ENCODE assay signal across 17 mouse cellular contexts in genomic region chr13:115126534-115126933, GRCm38 (mm10). TPM values are rescaled to one million over a fixed set of nuclear protein-coding genes. Genes with fewer than 3 reads are reported as not detected.
"Had no signal": no experiment of that assay in that cellular context is flagged by ENCODE, and none has a peak within 500 bp of the region (broad histone marks: within the 10 kb centered on the region; RNA-seq: fewer than 3 reads in every experiment).

No protein-coding gene starts in this region.

- H3K9me3 ChIP-seq: neural tube, embryonic 12.5 days; neural tube, embryonic 13.5 days; neural tube, embryonic 15.5 days; stomach, embryonic 15.5 days had no signal

- H3K27me3 ChIP-seq: neural tube, embryonic 12.5 days; neural tube, embryonic 13.5 days; neural tube, embryonic 15.5 days; stomach, embryonic 15.5 days had no signal

- H3K36me3 ChIP-seq: neural tube, embryonic 12.5 days; neural tube, embryonic 13.5 days; neural tube, embryonic 15.5 days; stomach, embryonic 15.5 days had no signal

- H3K4me3 ChIP-seq: neural tube, embryonic 12.5 days; neural tube, embryonic 13.5 days; neural tube, embryonic 15.5 days; stomach, embryonic 15.5 days had no signal

- H3K9ac ChIP-seq: neural tube, embryonic 12.5 days; neural tube, embryonic 13.5 days; neural tube, embryonic 15.5 days; stomach, embryonic 15.5 days had no signal

- H3K27ac ChIP-seq: neural tube, embryonic 12.5 days; neural tube, embryonic 13.5 days; neural tube, embryonic 15.5 days; stomach, embryonic 15.5 days had no signal

- H3K4me2 ChIP-seq: neural tube, embryonic 12.5 days; neural tube, embryonic 13.5 days; neural tube, embryonic 15.5 days; stomach, embryonic 15.5 days had no signal

- H3K4me1 ChIP-seq: neural tube, embryonic 12.5 days; neural tube, embryonic 13.5 days; neural tube, embryonic 15.5 days; stomach, embryonic 15.5 days had no signal

- DNase-seq: retina, postnatal 1 day; right cerebral cortex, adult 18-20 months; right cerebral cortex, postnatal 14 days; right cerebral cortex, postnatal 25 days; right cerebral cortex, postnatal 4 days; spleen, adult 18-20 months; thymus, adult 18-20 months; thymus, adult 2 months; thymus, postnatal 14 days; thymus, postnatal 25 days; thymus, postnatal 36 days; thymus, postnatal 4 days had no signal

RNA-seq across cellular contexts. Expression of gene Gm49395, which starts 24.8 kb away (rescaled TPM):
- polyA plus RNA-seq: testis, adult 2 months had no signal
